Mouse (Mus musculus): Measurements from ENCODE around the gene Gm28557.

DNA sequence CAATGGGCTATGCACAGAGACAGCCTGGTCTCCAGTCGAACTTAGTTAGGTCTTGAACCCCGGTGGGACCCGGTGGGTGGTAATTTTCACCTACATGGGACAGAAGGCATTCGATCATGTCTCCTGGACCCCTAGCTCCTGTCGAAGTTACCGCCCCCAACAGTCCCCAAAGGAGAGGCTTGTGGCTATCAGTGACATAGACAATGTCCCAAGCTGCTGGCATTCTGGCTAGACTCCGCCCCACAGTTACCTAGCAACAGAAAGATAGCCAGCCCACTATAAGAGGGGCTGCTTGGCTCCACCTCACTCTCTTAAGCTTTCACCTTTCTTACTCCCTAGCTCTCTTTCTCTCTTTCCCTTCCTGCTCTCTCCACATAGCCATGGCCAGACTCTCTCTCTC lies 46.0 kb downstream of the Gm28557 start:
- no peak for TF ChIP-seq CTCF (IDR thresholded peaks at IDR 0.05; ENCODE audit: low read depth)
- TF ChIP-seq EP300 (IDR thresholded peaks at IDR 0.05; ENCODE audit: low read depth), result no peak
